Mouse (Mus musculus): ENCODE data around the gene A730049H05Rik.

- TF ChIP-seq POLR2A (IDR thresholded peaks at IDR 0.05; ENCODE audit: insufficient read depth, low read length), result no peak
- no peak for TF ChIP-seq CTCF (IDR thresholded peaks at IDR 0.05; ENCODE audit: low read depth, low read length)
- no peak for TF ChIP-seq EP300 (IDR thresholded peaks at IDR 0.05; ENCODE audit: insufficient read depth, low read depth, low read length)
Observed at GRCm38 (mm10) chr6:92875340-92875739, 59.1 kb downstream of the A730049H05Rik start.

All from ES-Bruce4 (cell line).